Mouse (Mus musculus) liver, embryonic 11.5 days (tissue): ENCODE measurements around the gene Tmem273. TPM values are rescaled to one million over a fixed set of nuclear protein-coding genes. Genes with fewer than 3 reads are reported as not detected.

Experiments used
- ATAC-seq: fragments of 200-750 bp; cut with Nextera tagmentation; replicated peaks from 2 replicates; pipeline ENCODE4 v1.8.0; 2017; ENCODE audit warnings: moderate number of reproducible peaks, mild to moderate bottlenecking, moderate TSS enrichment, moderate library complexity; ENCODE audit not compliant: low FRiP score
- DNase-seq: peaks from one replicate; pipeline ENCODE4 v3.0.0-alpha.2; 2017; ENCODE audit warnings: low spot score
- H3K27ac ChIP-seq: fragments of 300-500 bp; sonication (generic); 2 replicates; pipeline ENCODE4 v1.5.1; 2014; ENCODE audit warnings: mild to moderate bottlenecking, low read depth, low read length, control low read depth
- H3K27me3 ChIP-seq: fragments of 300-500 bp; sonication (generic); replicated peaks from 2 replicates; pipeline ENCODE4 v1.6.1; 2014; ENCODE audit warnings: low read length, mixed read lengths; ENCODE audit not compliant: control insufficient read depth, insufficient read depth
- H3K36me3 ChIP-seq: fragments of 300-500 bp; sonication (generic); 2 replicates; pipeline ENCODE4 v1.6.1; 2014; ENCODE audit warnings: mild to moderate bottlenecking, low read length, moderate library complexity, mixed read lengths; ENCODE audit not compliant: control insufficient read depth, insufficient read depth
- H3K4me1 ChIP-seq: fragments of 300-500 bp; sonication (generic); replicated peaks from 2 replicates; pipeline ENCODE4 v1.6.1; 2014; ENCODE audit warnings: low read length, mixed read lengths; ENCODE audit not compliant: control insufficient read depth, insufficient read depth
- H3K4me2 ChIP-seq: fragments of 300-500 bp; sonication (generic); 2 replicates; pipeline ENCODE4 v1.6.1; 2014; ENCODE audit warnings: mild to moderate bottlenecking, control low read depth, moderate library complexity
- H3K4me3 ChIP-seq: fragments of 300-500 bp; sonication (generic); 2 replicates; pipeline ENCODE4 v1.5.1; 2014; ENCODE audit warnings: low read depth, low read length, control low read depth
- H3K9ac ChIP-seq: fragments of 300-500 bp; sonication (generic); 2 replicates; pipeline ENCODE4 v1.6.1; 2014; ENCODE audit warnings: low read depth, low read length, control low read depth
- H3K9me3 ChIP-seq: fragments of 300-500 bp; sonication (generic); 2 replicates; pipeline ENCODE4 v1.6.1; 2016; ENCODE audit warnings: low read length, inconsistent platforms, mixed read lengths; ENCODE audit not compliant: control insufficient read depth
- WGBS: fragments of 180-500 bp; shearing (Covaris S2); extraction: QIAGEN DNeasy Blood & Tissue Kit; methylation state at CpG from one replicate; pipeline ENCODE4 v1.1.7; 2014; 5-methylcytosine and 5-hydroxymethylcytosine counted together
- polyA plus RNA-seq: library from polyadenylated mRNA; unstranded; fragments of >200 nt; fragmentation: Nextera tagmentation; extraction: Ambion mirVana; gene quantifications from 2 replicates; pipeline ENCODE4 v1.2.1, GENCODE M21; 2014

Gene Tmem273
- 1.7 and 1.8 TPM in 2 replicates for polyA plus RNA-seq

GRCm38 (mm10) chr14:32785556-32786130 is at the start of gene Tmem273:
TSS of gene Tmem273 (plus strand) at chr14:32785963.
- Histone ChIP-seq H3K4me3 (no peak within 1 kb of the TSS), H3K4me2 (no peak within 1 kb of the TSS), H3K4me1 (0 out of 2 replicates have a peak, but pooled peaks cover 5% of the 10 kb centered on the region), H3K9me3 (no peaks in the 10 kb centered on the region), H3K36me3 (no peaks in the 10 kb centered on the region), H3K27me3 (no peaks in the 10 kb centered on the region), H3K9ac (no peak within 1 kb of the TSS), H3K27ac (no peak within 1 kb of the TSS)
- no peak for ATAC-seq
- 34% methylated on average over 3 of the region's 3 CpGs for WGBS
- no peak for DNase-seq

GRCm38 (mm10) chr14:32736561-32736960 is 49.2 kb upstream of the Tmem273 start:
- no peak overlapping the region for H3K27ac ChIP-seq
- no peak overlapping the region for H3K4me2 ChIP-seq
- H3K9me3 ChIP-seq, result no peaks in the 10 kb centered on the region
- DNase-seq (no peak), ATAC-seq (no peak)
- H3K9ac ChIP-seq, result no peak overlapping the region
- no peaks in the 10 kb centered on the region for H3K27me3 ChIP-seq
- H3K4me1 ChIP-seq, result no peaks in the 10 kb centered on the region
- H3K36me3 ChIP-seq, result no peaks in the 10 kb centered on the region
- WGBS, result 72% methylated on average over 6 of the region's 6 CpGs
- H3K4me3 ChIP-seq, result no peak overlapping the region

GRCm38 (mm10) chr14:32738586-32738985 is 47.2 kb upstream of the Tmem273 start:
- H3K9ac ChIP-seq, result no peak overlapping the region
- WGBS, result 89% methylated on average over 5 of the region's 5 CpGs
- no peaks in the 10 kb centered on the region for H3K27me3 ChIP-seq

GRCm38 (mm10) chr14:32748519-32748918 is 37.2 kb upstream of the Tmem273 start:
- Histone ChIP-seq H3K9me3 (no peaks in the 10 kb centered on the region), H3K27me3 (no peaks in the 10 kb centered on the region), H3K4me1 (no peaks in the 10 kb centered on the region), H3K9ac (no peak overlapping the region), H3K4me3 (no peak overlapping the region), H3K4me2 (no peak overlapping the region), H3K27ac (no peak overlapping the region), H3K36me3 (no peaks in the 10 kb centered on the region)
- ATAC-seq (no peak), DNase-seq (no peak)
- 64% methylated on average over 6 of the region's 6 CpGs for WGBS

More at GRCm38 (mm10) chr14:32738586-32738985, 47.2 kb upstream of the Tmem273 start:
- H3K27ac ChIP-seq, result no peak overlapping the region
- H3K36me3 ChIP-seq, result no peaks in the 10 kb centered on the region
- ATAC-seq (no peak), DNase-seq (no peak)
- no peak overlapping the region for H3K4me2 ChIP-seq
- H3K4me1 ChIP-seq, result no peaks in the 10 kb centered on the region
- H3K4me3 ChIP-seq, result no peak overlapping the region
- H3K9me3 ChIP-seq, result no peaks in the 10 kb centered on the region

- no peak overlapping the region for H3K4me2 ChIP-seq
- no peaks in the 10 kb centered on the region for H3K36me3 ChIP-seq
- H3K27ac ChIP-seq, result no peak overlapping the region
- H3K4me3 ChIP-seq, result no peak overlapping the region
- no peak overlapping the region for H3K9ac ChIP-seq
- no peaks in the 10 kb centered on the region for H3K9me3 ChIP-seq
- DNase-seq, result no peak
- no peaks in the 10 kb centered on the region for H3K27me3 ChIP-seq
- no peak for ATAC-seq
- no peaks in the 10 kb centered on the region for H3K4me1 ChIP-seq
- WGBS, result 79% methylated on average over 6 of the region's 6 CpGs
These were observed 35.0 kb upstream of the Tmem273 start for GRCm38 (mm10) chr14:32750727-32751126.

GRCm38 (mm10) chr14:32754286-32754685 is 31.5 kb upstream of the Tmem273 start:
- Histone ChIP-seq H3K27me3 (no peaks in the 10 kb centered on the region), H3K36me3 (no peaks in the 10 kb centered on the region), H3K27ac (no peak overlapping the region), H3K4me1 (no peaks in the 10 kb centered on the region), H3K9ac (no peak overlapping the region), H3K4me3 (no peak overlapping the region), H3K4me2 (no peak overlapping the region), H3K9me3 (no peaks in the 10 kb centered on the region)
- DNase-seq, result no peak
- 53% methylated on average over 1 of the region's 1 CpGs for WGBS
- no peak for ATAC-seq

GRCm38 (mm10) chr14:32762177-32762576 is 23.6 kb upstream of the Tmem273 start:
- H3K27ac ChIP-seq, result no peak overlapping the region
- DNase-seq, result no peak
- no peak overlapping the region for H3K9ac ChIP-seq
- H3K27me3 ChIP-seq, result no peaks in the 10 kb centered on the region
- H3K9me3 ChIP-seq, result no peaks in the 10 kb centered on the region
- no peak overlapping the region for H3K4me2 ChIP-seq
- H3K4me1 ChIP-seq, result no peaks in the 10 kb centered on the region
- ATAC-seq, result no peak
- WGBS, result 50% methylated on average over 1 of the region's 1 CpGs
- no peak overlapping the region for H3K4me3 ChIP-seq
- H3K36me3 ChIP-seq, result no peaks in the 10 kb centered on the region

GRCm38 (mm10) chr14:32770563-32770962 is 15.2 kb upstream of the Tmem273 start:
- no peaks in the 10 kb centered on the region for H3K9me3 ChIP-seq
- no peaks in the 10 kb centered on the region for H3K27me3 ChIP-seq
- no peaks in the 10 kb centered on the region for H3K36me3 ChIP-seq
- DNase-seq (no peak), ATAC-seq (no peak)
- WGBS, result 69% methylated on average over 6 of the region's 6 CpGs
- no peaks in the 10 kb centered on the region for H3K4me1 ChIP-seq
- no peak overlapping the region for H3K4me3 ChIP-seq
- H3K9ac ChIP-seq, result no peak overlapping the region
- H3K27ac ChIP-seq, result no peak overlapping the region
- no peak overlapping the region for H3K4me2 ChIP-seq

GRCm38 (mm10) chr14:32772085-32772484 is 13.7 kb upstream of the Tmem273 start:
- no peak overlapping the region for H3K27ac ChIP-seq
- no peak overlapping the region for H3K4me3 ChIP-seq
- 82% methylated on average over 4 of the region's 4 CpGs for WGBS
- ATAC-seq, result no peak
- no peaks in the 10 kb centered on the region for H3K27me3 ChIP-seq
- no peaks in the 10 kb centered on the region for H3K4me1 ChIP-seq
- H3K4me2 ChIP-seq, result no peak overlapping the region
- H3K9me3 ChIP-seq, result no peaks in the 10 kb centered on the region
- no peaks in the 10 kb centered on the region for H3K36me3 ChIP-seq
- no peak overlapping the region for H3K9ac ChIP-seq
- DNase-seq, result no peak
